Mouse (Mus musculus) macrophage (primary cell): Measurements from ENCODE around the gene Mroh2a. TPM values are rescaled to one million over a fixed set of nuclear protein-coding genes. Genes with fewer than 3 reads are reported as not detected.

ENCODE experiments used
- H3K27ac ChIP-seq: fragments of 350-480 bp; formaldehyde crosslinking; 2 replicates; pipeline ENCODE4 v1.9.0; 2021
- H3K36me3 ChIP-seq: fragments of 350-480 bp; formaldehyde crosslinking; 2 replicates; pipeline ENCODE4 v1.9.0; 2021; ENCODE audit errors: inconsistent target
- H3K4me3 ChIP-seq: fragments of 350-480 bp; formaldehyde crosslinking; 2 replicates; pipeline ENCODE4 v1.9.0; 2021; ENCODE audit errors: inconsistent target
- H3K79me2 ChIP-seq: fragments of 350-480 bp; formaldehyde crosslinking; 2 replicates; pipeline ENCODE4 v1.9.0; 2021; ENCODE audit errors: inconsistent target
- WGBS: methylation state at CpG from one replicate; pipeline ENCODE4 v1.1.7; 2026; ENCODE audit warnings: inconsistent platforms; ENCODE audit not compliant: missing documents; 5-methylcytosine and 5-hydroxymethylcytosine counted together
- polyA plus RNA-seq: library from polyadenylated mRNA; stranded (reverse); fragments of 250-400 nt; gene quantifications from 3 replicates; pipeline ENCODE4 v1.2.4, GENCODE M21; 2018; ENCODE audit warnings: inconsistent platforms

Gene Mroh2a
- polyA plus RNA-seq, 1 experiment from 2014 or later: 0.04 TPM

DNA sequence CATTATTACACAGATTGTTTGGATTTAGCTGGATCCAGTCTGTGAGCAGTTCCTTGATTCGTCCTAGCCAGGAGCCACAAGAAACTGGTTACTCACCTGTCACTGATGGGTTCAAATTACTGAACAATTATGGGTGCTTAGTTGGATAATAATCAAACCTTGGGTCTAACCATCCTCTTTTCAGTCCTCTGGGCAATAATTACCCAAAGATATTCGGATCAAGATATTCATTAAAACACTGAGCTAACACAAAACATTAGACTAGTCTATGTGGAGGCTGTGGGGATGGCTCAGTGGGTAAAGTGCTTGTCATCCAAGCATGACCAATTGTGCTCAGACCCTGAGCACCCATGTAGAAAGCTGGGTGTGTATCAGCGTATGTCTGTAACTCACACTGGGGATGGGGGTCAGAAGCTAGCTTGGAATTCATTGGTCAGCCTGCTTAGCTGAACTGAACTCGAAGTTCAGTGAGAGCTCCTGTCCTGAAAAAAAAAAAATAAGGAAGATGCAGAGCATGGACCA, 9.2 kb downstream of the Mroh2a start:
- H3K79me2 ChIP-seq: no peaks in the 10 kb centered on the region
- H3K36me3 ChIP-seq: no peaks in the 10 kb centered on the region
- H3K27ac ChIP-seq: no peak overlapping the region
- WGBS: 66% methylated on average over 4 of the region's 4 CpGs
- no peak overlapping the region for H3K4me3 ChIP-seq

DNA sequence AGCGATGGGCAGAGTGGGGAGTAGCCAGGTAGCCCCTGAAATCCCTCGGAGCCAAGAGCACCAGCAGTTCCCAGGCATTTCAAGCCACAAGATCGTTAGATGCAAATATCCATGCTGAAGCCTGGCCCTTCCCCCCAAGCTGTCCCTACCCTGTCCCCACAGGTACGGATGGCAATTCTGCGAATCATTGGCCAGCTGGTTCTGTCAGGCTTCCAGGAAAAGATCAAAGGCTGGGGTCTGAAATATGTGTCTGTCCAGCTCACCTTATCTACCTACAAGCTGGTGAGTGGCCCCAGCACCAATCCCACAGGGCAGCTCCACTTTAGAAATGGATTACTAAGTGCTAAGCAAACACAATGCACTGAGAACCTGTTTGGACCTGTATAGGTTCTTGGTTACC, 10.5 kb downstream of the Mroh2a start:
- Histone ChIP-seq H3K4me3 (no peak overlapping the region), H3K79me2 (no peaks in the 10 kb centered on the region), H3K36me3 (no peaks in the 10 kb centered on the region), H3K27ac (no peak overlapping the region)
- 78% methylated on average over 5 of the region's 5 CpGs for WGBS

DNA sequence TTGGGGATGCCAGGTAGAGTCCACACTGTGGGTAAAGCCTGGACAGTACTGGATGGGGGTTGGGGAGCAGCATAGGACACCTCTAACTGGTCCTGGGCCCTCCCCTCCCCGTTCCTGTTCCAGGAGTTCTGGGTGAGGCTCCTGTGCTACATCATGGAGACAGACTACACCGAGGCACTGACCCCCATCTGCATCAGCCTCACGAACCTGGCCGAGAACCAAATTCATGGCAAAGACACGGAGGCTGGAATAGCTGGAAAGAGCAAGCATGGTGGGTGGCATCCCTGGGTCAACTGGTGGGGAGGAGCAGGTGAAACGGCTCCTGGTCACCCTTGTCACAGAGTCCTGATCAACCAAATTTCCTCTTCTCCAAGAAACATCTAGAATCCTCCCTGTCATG, 12.0 kb downstream of the Mroh2a start:
- Histone ChIP-seq H3K36me3 (no peaks in the 10 kb centered on the region), H3K4me3 (no peak overlapping the region), H3K79me2 (no peaks in the 10 kb centered on the region), H3K27ac (no peak overlapping the region)
- WGBS: 80% methylated on average over 6 of the region's 6 CpGs

GRCm38 (mm10) chr1:88240072-88240471, 13.3 kb downstream of the Mroh2a start:
- Histone ChIP-seq H3K27ac (no peak overlapping the region), H3K36me3 (no peaks in the 10 kb centered on the region), H3K79me2 (no peaks in the 10 kb centered on the region), H3K4me3 (no peak overlapping the region)
- WGBS: 73% methylated on average over 5 of the region's 5 CpGs

GRCm38 (mm10) chr1:88240579-88240978, 13.8 kb downstream of the Mroh2a start:
- WGBS: 75% methylated on average over 4 of the region's 4 CpGs

DNA sequence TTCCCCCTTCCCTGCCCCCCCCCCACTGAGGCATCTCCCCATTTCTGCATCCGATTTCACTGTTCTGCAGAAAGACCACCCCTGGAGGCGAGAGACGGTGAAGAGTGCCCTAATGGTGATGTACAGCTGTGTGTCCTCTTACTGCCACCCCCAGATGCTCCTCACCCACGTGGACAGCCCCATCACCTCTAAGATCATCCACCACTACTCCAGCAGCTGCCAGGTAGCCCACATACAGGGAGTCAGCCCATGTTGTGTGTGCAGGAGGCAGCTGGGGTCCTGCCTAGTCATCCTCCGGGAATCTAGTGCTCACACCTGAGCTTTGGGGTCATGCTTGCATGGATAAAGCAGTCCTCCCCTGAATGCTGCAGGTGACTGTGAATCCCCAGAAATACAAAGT, 17.1 kb downstream of the Mroh2a start:
- H3K27ac ChIP-seq: no peak overlapping the region
- 66% methylated on average over 5 of the region's 5 CpGs for WGBS
- no peaks in the 10 kb centered on the region for H3K79me2 ChIP-seq
- no peak overlapping the region for H3K4me3 ChIP-seq
- H3K36me3 ChIP-seq: no peaks in the 10 kb centered on the region

More at GRCm38 (mm10) chr1:88240579-88240978, 13.8 kb downstream of the Mroh2a start:
- Histone ChIP-seq H3K27ac (no peak overlapping the region), H3K4me3 (no peak overlapping the region), H3K79me2 (no peaks in the 10 kb centered on the region), H3K36me3 (no peaks in the 10 kb centered on the region)

- no peaks in the 10 kb centered on the region for H3K36me3 ChIP-seq
- no peak overlapping the region for H3K27ac ChIP-seq
- no peaks in the 10 kb centered on the region for H3K79me2 ChIP-seq
- H3K4me3 ChIP-seq: no peak overlapping the region
- 79% methylated on average over 6 of the region's 6 CpGs for WGBS
Measured at GRCm38 (mm10) chr1:88245881-88246280, 19.1 kb downstream of the Mroh2a start.

DNA sequence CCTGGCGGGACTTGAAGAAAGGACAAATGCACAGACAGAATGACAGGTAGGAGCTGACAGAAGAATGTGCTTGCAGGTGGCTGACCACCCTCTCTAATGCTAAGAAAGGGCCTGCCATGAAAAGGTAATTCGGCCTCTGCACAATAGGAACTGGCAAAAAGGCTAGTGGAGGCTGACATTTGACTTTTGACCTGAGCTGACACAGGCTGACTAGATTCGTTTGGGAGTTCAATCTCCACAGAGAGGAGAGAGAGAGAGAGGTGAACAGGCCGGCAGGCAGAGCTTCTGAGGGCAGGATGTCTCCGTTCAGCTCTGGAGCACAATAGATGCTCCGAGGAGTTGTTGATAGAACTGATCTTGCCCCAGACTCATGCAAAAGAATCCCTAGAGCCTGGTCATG, 19.6 kb downstream of the Mroh2a start:
- no peaks in the 10 kb centered on the region for H3K79me2 ChIP-seq
- WGBS: 53% methylated on average over 6 of the region's 6 CpGs
- no peak overlapping the region for H3K4me3 ChIP-seq
- no peaks in the 10 kb centered on the region for H3K36me3 ChIP-seq
- no peak overlapping the region for H3K27ac ChIP-seq

- WGBS: 52% methylated on average over 2 of the region's 2 CpGs
- H3K36me3 ChIP-seq: no peaks in the 10 kb centered on the region
- no peak overlapping the region for H3K27ac ChIP-seq
- no peak overlapping the region for H3K4me3 ChIP-seq
- H3K79me2 ChIP-seq: no peaks in the 10 kb centered on the region
Measured at GRCm38 (mm10) chr1:88247660-88248059, 20.9 kb downstream of the Mroh2a start.

GRCm38 (mm10) chr1:88248658-88249057, 21.9 kb downstream of the Mroh2a start:
- 54% methylated on average over 4 of the region's 4 CpGs for WGBS
- Histone ChIP-seq H3K79me2 (no peaks in the 10 kb centered on the region), H3K27ac (no peak overlapping the region)

DNA sequence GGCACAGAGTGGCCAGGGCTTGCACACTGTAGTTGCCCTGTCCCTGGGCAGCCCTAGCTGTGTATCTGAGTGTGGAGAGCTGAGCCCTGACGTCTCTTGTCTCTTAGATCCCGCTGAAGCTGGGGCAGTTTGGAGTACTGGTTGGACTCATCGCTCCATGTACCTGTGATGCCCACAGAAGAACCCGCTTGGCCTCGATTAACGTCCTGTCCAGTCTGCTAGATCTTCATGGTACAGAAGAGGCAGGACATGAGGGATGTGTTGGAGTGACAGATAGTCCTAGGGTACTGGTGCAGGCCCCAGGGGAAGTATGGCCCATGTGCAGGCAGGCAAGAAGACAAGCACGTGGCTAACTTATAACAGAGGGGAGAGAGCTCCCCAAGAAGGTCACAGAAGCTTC, 22.8 kb downstream of the Mroh2a start:
- H3K79me2 ChIP-seq: no peaks in the 10 kb centered on the region
- no peaks in the 10 kb centered on the region for H3K36me3 ChIP-seq
- no peak overlapping the region for H3K27ac ChIP-seq
- 83% methylated on average over 7 of the region's 7 CpGs for WGBS
- no peak overlapping the region for H3K4me3 ChIP-seq

More at GRCm38 (mm10) chr1:88248658-88249057, 21.9 kb downstream of the Mroh2a start:
- H3K36me3 ChIP-seq: no peaks in the 10 kb centered on the region
- H3K4me3 ChIP-seq: no peak overlapping the region

DNA sequence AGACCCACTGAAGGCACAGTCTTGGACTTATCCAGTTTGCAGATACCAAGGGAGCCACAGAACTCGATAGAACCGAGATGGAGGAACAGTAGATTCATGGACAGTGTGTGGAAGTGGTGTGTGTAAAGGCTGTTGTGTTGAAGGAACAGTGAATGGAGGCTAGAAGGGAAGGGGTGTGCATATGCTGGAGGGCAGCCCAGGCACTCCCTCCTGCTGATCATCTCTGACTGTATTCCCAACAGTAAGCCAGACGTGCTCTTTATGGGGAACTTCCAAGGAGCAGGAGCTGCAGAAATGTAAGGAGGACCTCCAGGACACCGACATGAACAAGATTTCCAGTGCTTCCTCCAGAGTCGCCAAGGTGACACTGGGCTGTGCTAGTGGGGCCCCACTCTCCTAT, 23.2 kb downstream of the Mroh2a start:
- Histone ChIP-seq H3K36me3 (no peaks in the 10 kb centered on the region), H3K27ac (no peak overlapping the region), H3K79me2 (no peaks in the 10 kb centered on the region), H3K4me3 (no peak overlapping the region)
- WGBS: 89% methylated on average over 5 of the region's 5 CpGs

DNA sequence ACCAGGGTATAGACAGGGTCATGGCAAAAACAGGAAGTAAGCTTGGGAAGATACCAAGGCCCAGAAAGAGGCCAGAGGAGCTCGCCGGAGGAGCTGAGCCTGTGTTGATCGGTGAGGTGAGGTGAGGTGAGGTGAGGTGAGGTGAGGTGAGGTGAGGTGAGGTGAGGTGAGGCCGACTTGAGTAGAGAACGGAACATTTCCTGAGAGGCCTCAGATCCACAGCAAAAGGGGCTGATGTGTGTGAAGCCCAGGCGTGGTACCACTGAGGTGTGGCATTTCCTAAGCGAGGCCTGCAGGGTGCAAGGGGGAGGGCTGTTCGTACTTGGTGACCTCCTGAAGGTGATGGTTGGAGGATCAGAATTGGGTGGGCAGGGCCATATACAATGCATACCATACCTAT, 26.3 kb downstream of the Mroh2a start:
- Histone ChIP-seq H3K27ac (no peak overlapping the region), H3K4me3 (no peak overlapping the region), H3K36me3 (no peaks in the 10 kb centered on the region), H3K79me2 (no peaks in the 10 kb centered on the region)
- WGBS: 61% methylated on average over 8 of the region's 8 CpGs

GRCm38 (mm10) chr1:88253540-88253939, 26.8 kb downstream of the Mroh2a start:
- no peak overlapping the region for H3K27ac ChIP-seq
- WGBS: 76% methylated on average over 6 of the region's 6 CpGs
- H3K4me3 ChIP-seq: no peak overlapping the region
- no peaks in the 10 kb centered on the region for H3K36me3 ChIP-seq
- H3K79me2 ChIP-seq: no peaks in the 10 kb centered on the region

DNA sequence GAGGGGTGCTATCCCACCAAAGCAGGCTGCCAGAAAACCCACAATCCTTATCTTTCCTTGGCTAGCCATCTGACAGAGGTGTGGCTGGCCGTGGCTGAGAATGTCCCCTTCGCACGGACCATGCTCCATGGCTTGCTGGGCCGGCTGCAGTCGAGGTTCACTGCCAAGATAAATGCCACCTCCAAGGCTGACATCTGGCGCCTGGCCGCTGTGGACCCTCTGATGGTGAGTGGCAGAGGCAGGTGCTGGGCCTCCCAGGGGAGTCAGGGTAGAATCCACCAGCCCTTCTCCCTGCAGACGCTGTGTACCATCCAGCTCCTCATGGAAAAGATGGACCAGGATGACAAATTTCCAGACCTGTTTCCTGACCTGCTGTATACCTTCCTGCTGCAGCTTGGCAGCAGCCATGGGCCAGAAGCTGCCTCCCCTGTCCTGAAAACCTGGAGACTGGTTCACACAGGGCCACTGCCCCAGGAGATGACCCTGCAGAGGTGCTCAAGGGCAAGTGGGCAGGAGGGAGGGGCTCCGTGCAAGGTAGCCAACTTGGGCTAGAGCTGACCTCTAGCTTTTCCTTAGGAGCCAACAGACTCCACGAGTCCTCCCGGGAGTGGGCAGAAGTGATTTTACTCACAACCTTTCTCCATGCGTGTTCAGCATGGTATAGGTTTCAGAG, 28.1 kb downstream of the Mroh2a start:
- H3K36me3 ChIP-seq: no peaks in the 10 kb centered on the region
- no peak overlapping the region for H3K4me3 ChIP-seq
- 91% methylated on average over 12 of the region's 12 CpGs for WGBS
- no peak overlapping the region for H3K27ac ChIP-seq
- H3K79me2 ChIP-seq: no peaks in the 10 kb centered on the region

DNA sequence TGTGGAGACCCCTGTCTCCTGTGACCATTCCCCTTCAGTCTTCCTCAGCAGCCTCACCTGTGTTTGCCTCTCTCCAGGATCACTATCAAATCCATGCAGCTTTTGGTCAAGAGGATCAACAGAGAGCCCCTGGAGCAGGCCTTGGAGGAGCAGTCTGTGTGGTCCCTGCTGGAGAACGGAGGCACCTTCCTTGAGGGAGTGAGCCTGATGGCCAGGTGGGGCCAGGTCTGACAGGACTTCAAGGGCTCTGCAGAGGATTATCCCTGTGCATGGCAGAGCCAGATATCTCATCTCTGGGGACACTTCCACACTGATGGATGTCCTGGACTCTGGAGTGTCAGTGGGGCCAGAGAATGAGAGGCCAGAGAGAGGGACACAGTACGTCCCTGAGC, 28.7 kb downstream of the Mroh2a start:
- H3K79me2 ChIP-seq: no peaks in the 10 kb centered on the region
- WGBS: 62% methylated on average over 2 of the region's 2 CpGs
- H3K27ac ChIP-seq: no peak overlapping the region
- H3K4me3 ChIP-seq: no peak overlapping the region
- H3K36me3 ChIP-seq: no peaks in the 10 kb centered on the region
